Mouse (Mus musculus): Measurements from ENCODE around the gene Elmo1. TPM values are rescaled to one million over a fixed set of nuclear protein-coding genes. Genes with fewer than 3 reads are reported as not detected.

Elmo1 gene
- polyA plus RNA-seq, 1 experiment from 2014 or later = 11.9 TPM

- 32% methylated on average over 4 of the region's 4 CpGs for WGBS
- ATAC-seq (ENCODE audit: insufficient read depth, low FRiP score) = no peak
Measured at GRCm38 (mm10) chr13:20549983-20550382, 459.6 kb downstream of the Elmo1 start.

GRCm38 (mm10) chr13:20551559-20551958, 461.2 kb downstream of the Elmo1 start:
- no peak for ATAC-seq (ENCODE audit: insufficient read depth, low FRiP score)
- H3K27me3 ChIP-seq (ENCODE audit: control insufficient read depth, insufficient read depth, low read length) = no peaks in the 10 kb centered on the region
- H3K4me2 ChIP-seq (ENCODE audit: low read depth, low read length) = no peak overlapping the region
- WGBS = 92% methylated on average over 1 of the region's 1 CpGs
- H3K9ac ChIP-seq (ENCODE audit: low read length) = no peak overlapping the region
- H3K4me1 ChIP-seq (ENCODE audit: control insufficient read depth, insufficient read depth, low read length) = no peaks in the 10 kb centered on the region
- H3K9me3 ChIP-seq (replicated peaks; ENCODE audit: control insufficient read depth, low read length) = no peaks in the 10 kb centered on the region
- no peaks in the 10 kb centered on the region for H3K36me3 ChIP-seq (ENCODE audit: control insufficient read depth, insufficient read depth, low read length)
- H3K27ac ChIP-seq (ENCODE audit: low read length) = no peak overlapping the region
- no peak overlapping the region for H3K4me3 ChIP-seq (replicated peaks; ENCODE audit: low read length)

More at GRCm38 (mm10) chr13:20549983-20550382, 459.6 kb downstream of the Elmo1 start:
- no peaks in the 10 kb centered on the region for H3K9me3 ChIP-seq (replicated peaks; ENCODE audit: control insufficient read depth, low read length)
- no peaks in the 10 kb centered on the region for H3K27me3 ChIP-seq (ENCODE audit: control insufficient read depth, insufficient read depth, low read length)
- no peak overlapping the region for H3K9ac ChIP-seq (ENCODE audit: low read length)
- no peaks in the 10 kb centered on the region for H3K36me3 ChIP-seq (ENCODE audit: control insufficient read depth, insufficient read depth, low read length)
- no peak overlapping the region for H3K4me3 ChIP-seq (replicated peaks; ENCODE audit: low read length)
- no peak overlapping the region for H3K4me2 ChIP-seq (ENCODE audit: low read depth, low read length)
- no peaks in the 10 kb centered on the region for H3K4me1 ChIP-seq (ENCODE audit: control insufficient read depth, insufficient read depth, low read length)
- H3K27ac ChIP-seq (ENCODE audit: low read length) = no peak overlapping the region

GRCm38 (mm10) chr13:20555853-20556452, 465.6 kb downstream of the Elmo1 start:
- Histone ChIP-seq H3K27ac (ENCODE audit: low read length) (no peak overlapping the region), H3K9ac (ENCODE audit: low read length) (no peak overlapping the region), H3K4me2 (ENCODE audit: low read depth, low read length) (no peak overlapping the region), H3K9me3 (replicated peaks; ENCODE audit: control insufficient read depth, low read length) (no peaks in the 10 kb centered on the region), H3K27me3 (ENCODE audit: control insufficient read depth, insufficient read depth, low read length) (no peaks in the 10 kb centered on the region), H3K4me1 (ENCODE audit: control insufficient read depth, insufficient read depth, low read length) (no peaks in the 10 kb centered on the region), H3K4me3 (replicated peaks; ENCODE audit: low read length) (no peak overlapping the region), H3K36me3 (ENCODE audit: control insufficient read depth, insufficient read depth, low read length) (no peaks in the 10 kb centered on the region)
- no peak for ATAC-seq (ENCODE audit: insufficient read depth, low FRiP score)
- whole genome bisulfite sequencing = 82% methylated on average over 4 of the region's 4 CpGs

GRCm38 (mm10) chr13:20556739-20557138, 466.3 kb downstream of the Elmo1 start:
- Histone ChIP-seq H3K36me3 (ENCODE audit: control insufficient read depth, insufficient read depth, low read length) (no peaks in the 10 kb centered on the region), H3K27me3 (ENCODE audit: control insufficient read depth, insufficient read depth, low read length) (no peaks in the 10 kb centered on the region), H3K9me3 (replicated peaks; ENCODE audit: control insufficient read depth, low read length) (no peaks in the 10 kb centered on the region), H3K9ac (ENCODE audit: low read length) (no peak overlapping the region), H3K27ac (ENCODE audit: low read length) (no peak overlapping the region), H3K4me2 (ENCODE audit: low read depth, low read length) (no peak overlapping the region), H3K4me1 (ENCODE audit: control insufficient read depth, insufficient read depth, low read length) (no peaks in the 10 kb centered on the region), H3K4me3 (replicated peaks; ENCODE audit: low read length) (no peak overlapping the region)
- ATAC-seq (ENCODE audit: insufficient read depth, low FRiP score) = peak; percentile 62; the same call in 1 of the 2 replicates
- 76% methylated on average over 10 of the region's 10 CpGs for WGBS

- Histone ChIP-seq H3K4me2 (ENCODE audit: low read depth, low read length) (no peak overlapping the region), H3K4me3 (replicated peaks; ENCODE audit: low read length) (no peak overlapping the region), H3K27me3 (ENCODE audit: control insufficient read depth, insufficient read depth, low read length) (no peaks in the 10 kb centered on the region), H3K4me1 (ENCODE audit: control insufficient read depth, insufficient read depth, low read length) (no peaks in the 10 kb centered on the region), H3K27ac (ENCODE audit: low read length) (no peak overlapping the region), H3K36me3 (ENCODE audit: control insufficient read depth, insufficient read depth, low read length) (no peaks in the 10 kb centered on the region), H3K9me3 (replicated peaks; ENCODE audit: control insufficient read depth, low read length) (no peaks in the 10 kb centered on the region), H3K9ac (ENCODE audit: low read length) (no peak overlapping the region)
- no peak for ATAC-seq (ENCODE audit: insufficient read depth, low FRiP score)
- 66% methylated on average over 8 of the region's 8 CpGs for WGBS
Measured at GRCm38 (mm10) chr13:20557156-20557555, 466.8 kb downstream of the Elmo1 start.

GRCm38 (mm10) chr13:20558376-20558775, 468.0 kb downstream of the Elmo1 start:
- Histone ChIP-seq H3K27ac (ENCODE audit: low read length) (no peak overlapping the region), H3K9ac (ENCODE audit: low read length) (no peak overlapping the region), H3K27me3 (ENCODE audit: control insufficient read depth, insufficient read depth, low read length) (no peaks in the 10 kb centered on the region), H3K4me1 (ENCODE audit: control insufficient read depth, insufficient read depth, low read length) (no peaks in the 10 kb centered on the region), H3K36me3 (ENCODE audit: control insufficient read depth, insufficient read depth, low read length) (no peaks in the 10 kb centered on the region), H3K4me2 (ENCODE audit: low read depth, low read length) (no peak overlapping the region), H3K4me3 (replicated peaks; ENCODE audit: low read length) (no peak overlapping the region), H3K9me3 (replicated peaks; ENCODE audit: control insufficient read depth, low read length) (no peaks in the 10 kb centered on the region)
- 87% methylated on average over 2 of the region's 2 CpGs for WGBS
- no peak for ATAC-seq (ENCODE audit: insufficient read depth, low FRiP score)

GRCm38 (mm10) chr13:20564414-20564813, 474.0 kb downstream of the Elmo1 start:
- WGBS = 81% methylated on average over 9 of the region's 9 CpGs
- Histone ChIP-seq H3K27ac (ENCODE audit: low read length) (no peak overlapping the region), H3K9ac (ENCODE audit: low read length) (no peak overlapping the region), H3K4me1 (ENCODE audit: control insufficient read depth, insufficient read depth, low read length) (no peaks in the 10 kb centered on the region), H3K27me3 (ENCODE audit: control insufficient read depth, insufficient read depth, low read length) (no peaks in the 10 kb centered on the region), H3K36me3 (ENCODE audit: control insufficient read depth, insufficient read depth, low read length) (no peaks in the 10 kb centered on the region), H3K4me2 (ENCODE audit: low read depth, low read length) (no peak overlapping the region), H3K4me3 (replicated peaks; ENCODE audit: low read length) (no peak overlapping the region), H3K9me3 (replicated peaks; ENCODE audit: control insufficient read depth, low read length) (no peaks in the 10 kb centered on the region)
- no peak for ATAC-seq (ENCODE audit: insufficient read depth, low FRiP score)

GRCm38 (mm10) chr13:20575186-20575585, 484.8 kb downstream of the Elmo1 start:
- no peak overlapping the region for H3K27ac ChIP-seq (ENCODE audit: low read length)

GRCm38 (mm10) chr13:20585868-20586267, 495.5 kb downstream of the Elmo1 start:
- 73% methylated on average over 4 of the region's 4 CpGs for WGBS
- ATAC-seq (ENCODE audit: insufficient read depth, low FRiP score) = no peak
- Histone ChIP-seq H3K4me2 (ENCODE audit: low read depth, low read length) (no peak overlapping the region), H3K4me3 (replicated peaks; ENCODE audit: low read length) (no peak overlapping the region), H3K9ac (ENCODE audit: low read length) (no peak overlapping the region), H3K27ac (ENCODE audit: low read length) (no peak overlapping the region), H3K36me3 (ENCODE audit: control insufficient read depth, insufficient read depth, low read length) (no peaks in the 10 kb centered on the region), H3K9me3 (replicated peaks; ENCODE audit: control insufficient read depth, low read length) (no peaks in the 10 kb centered on the region), H3K4me1 (ENCODE audit: control insufficient read depth, insufficient read depth, low read length) (no peaks in the 10 kb centered on the region), H3K27me3 (ENCODE audit: control insufficient read depth, insufficient read depth, low read length) (no peaks in the 10 kb centered on the region)

More at GRCm38 (mm10) chr13:20575186-20575585, 484.8 kb downstream of the Elmo1 start:
- ATAC-seq (ENCODE audit: insufficient read depth, low FRiP score) = no peak
- WGBS = 80% methylated on average over 2 of the region's 2 CpGs
- Histone ChIP-seq H3K4me1 (ENCODE audit: control insufficient read depth, insufficient read depth, low read length) (no peaks in the 10 kb centered on the region), H3K4me3 (replicated peaks; ENCODE audit: low read length) (no peak overlapping the region), H3K27me3 (ENCODE audit: control insufficient read depth, insufficient read depth, low read length) (no peaks in the 10 kb centered on the region), H3K9ac (ENCODE audit: low read length) (no peak overlapping the region), H3K36me3 (ENCODE audit: control insufficient read depth, insufficient read depth, low read length) (no peaks in the 10 kb centered on the region), H3K4me2 (ENCODE audit: low read depth, low read length) (no peak overlapping the region), H3K9me3 (replicated peaks; ENCODE audit: control insufficient read depth, low read length) (peaks cover 7% of the 10 kb centered on the region)
